Mouse (Mus musculus) MEL (cell line): ENCODE measurements around the gene Muc2.

Experiments used
- CHD1 ChIP-seq: IDR thresholded peaks from 2 replicates; pipeline ENCODE4 v1.6.1; 2012; ENCODE audit warnings: low read depth, mild to moderate bottlenecking, inconsistent platforms, low read length, improper control_type of control experiment
- CTCF ChIP-seq, 3 experiments: IDR thresholded peaks in 2 of 3; conservative IDR thresholded peaks in 1 of 3; 2 replicates each; pipeline ENCODE4 v1.5.1; 2011 to 2012; ENCODE audit warnings: low read length in 3 of 3, low read depth in 2 of 3, mild to moderate bottlenecking in 2 of 3, improper control_type of control experiment in 1 of 3, inconsistent platforms in 1 of 3, mixed read lengths in 1 of 3, moderate library complexity in 1 of 3; ENCODE audit not compliant: control insufficient read depth in 1 of 3, insufficient read depth in 1 of 3, poor library complexity in 1 of 3, severe bottlenecking in 1 of 3
- E2F4 ChIP-seq: IDR thresholded peaks from 2 replicates; pipeline ENCODE4 v1.6.1; 2011; ENCODE audit warnings: low read depth, low read length, improper control_type of control experiment, borderline replicate concordance
- GATA1 ChIP-seq: IDR thresholded peaks from 2 replicates; pipeline ENCODE4 v1.6.1; 2011; ENCODE audit warnings: low read depth, low read length, improper control_type of control experiment
- JUND ChIP-seq: IDR thresholded peaks from 2 replicates; pipeline ENCODE4 v1.6.1; 2011; ENCODE audit warnings: low read depth, mild to moderate bottlenecking, improper control_type of control experiment, low read length
- MAZ ChIP-seq: IDR thresholded peaks from 2 replicates; pipeline ENCODE4 v1.6.1; 2012; ENCODE audit warnings: low read depth, mild to moderate bottlenecking, inconsistent platforms, low read length, improper control_type of control experiment
- MXI1 ChIP-seq: IDR thresholded peaks from 2 replicates; pipeline ENCODE4 v1.6.1; 2011; ENCODE audit warnings: mild to moderate bottlenecking, low read depth, low read length, improper control_type of control experiment
- NELFE ChIP-seq: IDR thresholded peaks from 2 replicates; pipeline ENCODE4 v1.6.1; 2011; ENCODE audit warnings: low read depth, low read length, improper control_type of control experiment
- POLR2A ChIP-seq, 2 experiments: IDR thresholded peaks; 2 replicates each; pipeline ENCODE4 v1.6.1; 2011 to 2012; ENCODE audit warnings: low read length in 2 of 2, mild to moderate bottlenecking in 2 of 2, control low read depth in 1 of 2, improper control_type of control experiment in 1 of 2, low read depth in 1 of 2, moderate library complexity in 1 of 2; ENCODE audit not compliant: control insufficient read depth in 1 of 2, insufficient read depth in 1 of 2, poor library complexity in 1 of 2
- RCOR1 ChIP-seq: IDR thresholded peaks from 2 replicates; pipeline ENCODE4 v1.6.1; 2012; ENCODE audit warnings: low read depth, mild to moderate bottlenecking, inconsistent platforms, low read length, improper control_type of control experiment
- TCF12 ChIP-seq: IDR thresholded peaks from 2 replicates; pipeline ENCODE4 v1.6.1; 2014; ENCODE audit warnings: low read depth, mild to moderate bottlenecking, inconsistent platforms, low read length, improper control_type of control experiment, moderate library complexity
- ZC3H11A ChIP-seq: IDR thresholded peaks from 2 replicates; pipeline ENCODE4 v1.6.1; 2012; ENCODE audit warnings: low read depth, mild to moderate bottlenecking, inconsistent platforms, low read length, improper control_type of control experiment

DNA sequence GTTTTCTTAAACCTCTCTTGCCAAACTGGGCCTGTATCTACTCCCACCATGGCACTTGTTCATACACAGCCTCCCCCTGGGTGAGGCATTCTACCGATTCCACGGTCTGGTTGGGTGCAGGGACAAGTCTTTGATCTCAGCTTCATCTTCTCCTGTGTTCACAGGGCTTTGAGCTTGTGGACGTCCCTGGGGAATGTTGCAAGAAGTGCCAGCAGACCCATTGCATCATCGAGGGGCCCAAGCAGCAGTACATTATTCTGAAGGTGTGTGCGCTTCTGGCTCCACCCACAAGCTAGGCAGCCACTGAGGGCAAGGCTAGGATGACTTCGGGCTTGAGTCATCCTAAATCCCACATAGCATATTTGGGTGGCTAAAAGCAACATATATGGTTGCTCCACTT, 62.4 kb downstream of the Muc2 start:
- TF ChIP-seq POLR2A (IDR thresholded peaks at IDR 0.05; ENCODE audit: control insufficient read depth in 1 of 2, insufficient read depth in 1 of 2, low read depth in 1 of 2, low read length in 2 of 2, poor library complexity in 1 of 2), result no peak
- no peak for TF ChIP-seq ZC3H11A
- TF ChIP-seq RCOR1, result no peak
- TF ChIP-seq E2F4, result no peak
- TF ChIP-seq TCF12, result no peak
- TF ChIP-seq JUND, result no peak
- TF ChIP-seq MAZ, result no peak
- no peak for TF ChIP-seq CTCF (IDR thresholded peaks at IDR 0.05 in 2 of 3, conservative IDR thresholded peaks at IDR 0.05 in 1 of 3; ENCODE audit: control insufficient read depth in 1 of 3, insufficient read depth in 1 of 3, low read depth in 2 of 3, low read length in 3 of 3, poor library complexity in 1 of 3, severe bottlenecking in 1 of 3)
- no peak for TF ChIP-seq MXI1
- TF ChIP-seq CHD1, result no peak
- no peak for TF ChIP-seq NELFE
- no peak for TF ChIP-seq GATA1
